Mouse (Mus musculus) forebrain, embryonic 12.5 days (tissue): Measurements from ENCODE around the gene Rap1gap. TPM values are rescaled to one million over a fixed set of nuclear protein-coding genes. Genes with fewer than 3 reads are reported as not detected.

ENCODE experiments used
- ATAC-seq: fragments of 200-750 bp; cut with Nextera tagmentation; 2 replicates; pipeline ENCODE4 v1.8.0; 2017; ENCODE audit warnings: moderate TSS enrichment; ENCODE audit not compliant: low FRiP score
- H3K27ac ChIP-seq: fragments of 300-500 bp; sonication (generic); 2 replicates; pipeline ENCODE4 v1.5.1; 2016; ENCODE audit warnings: mild to moderate bottlenecking
- H3K27me3 ChIP-seq: fragments of 300-500 bp; sonication (generic); 2 replicates; pipeline ENCODE4 v1.6.1; 2016; ENCODE audit warnings: mild to moderate bottlenecking
- H3K36me3 ChIP-seq: fragments of 300-500 bp; sonication (generic); replicated peaks from 2 replicates; pipeline ENCODE4 v1.6.1; 2016; ENCODE audit warnings: mild to moderate bottlenecking
- H3K4me1 ChIP-seq: fragments of 300-500 bp; sonication (generic); 2 replicates; pipeline ENCODE4 v1.6.1; 2016
- H3K4me2 ChIP-seq: fragments of 300-500 bp; sonication (generic); 2 replicates; pipeline ENCODE4 v1.6.1; 2016; ENCODE audit warnings: mild to moderate bottlenecking, moderate library complexity
- H3K4me3 ChIP-seq: fragments of 300-500 bp; sonication (generic); replicated peaks from 2 replicates; pipeline ENCODE4 v1.5.1; 2016; ENCODE audit warnings: mild to moderate bottlenecking
- H3K9ac ChIP-seq: fragments of 300-500 bp; sonication (generic); 2 replicates; pipeline ENCODE4 v1.6.1; 2016; ENCODE audit warnings: mild to moderate bottlenecking
- H3K9me3 ChIP-seq: fragments of 300-500 bp; sonication (generic); 2 replicates; pipeline ENCODE4 v1.6.1; 2016
- WGBS: fragments of 180-500 bp; shearing (Covaris S2); methylation state at CpG from one replicate; pipeline ENCODE4 v1.1.7; 2016; 5-methylcytosine and 5-hydroxymethylcytosine counted together
- polyA plus RNA-seq: library from polyadenylated mRNA; unstranded; fragments of >200 nt; fragmentation: Nextera tagmentation; extraction: Ambion mirVana; gene quantifications from 2 replicates; pipeline ENCODE4 v1.2.1, GENCODE M21; 2016

Rap1gap gene
- 7.3 and 8.6 TPM in 2 replicates for polyA plus RNA-seq

DNA sequence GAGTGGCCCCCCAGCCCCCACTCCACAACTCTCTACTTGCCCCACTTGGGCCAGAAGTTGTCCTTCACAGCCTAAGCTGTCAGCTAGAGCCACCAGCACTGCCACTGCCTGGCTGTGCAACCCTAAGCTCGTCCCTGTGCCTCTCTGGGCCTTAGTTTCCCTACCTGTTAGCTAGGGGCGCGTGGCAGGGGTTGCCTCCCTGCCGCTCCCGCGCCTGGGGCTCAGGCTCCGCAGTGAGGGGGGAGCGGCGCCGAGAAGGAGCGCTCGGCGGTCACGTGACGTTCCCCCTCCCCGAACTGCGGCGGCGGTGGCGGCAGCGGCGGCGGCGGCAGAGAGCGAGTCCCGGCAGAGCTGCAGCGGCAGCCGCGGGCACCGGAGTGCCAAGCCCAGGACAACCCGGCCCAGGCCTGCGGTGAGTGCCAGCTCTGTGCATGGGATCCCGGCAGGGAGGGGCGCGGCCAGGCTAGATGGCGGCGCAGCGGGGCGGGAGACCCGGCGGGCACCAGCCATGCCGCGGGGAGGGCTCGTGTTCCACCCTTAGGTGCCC is at the start of gene Rap1gap:
TSS of gene Rap1gap (plus strand) at position 294 of the 547 bp plus-strand sequence.
- under 1% methylated on average over 43 of the region's 44 CpGs for WGBS
- H3K36me3 ChIP-seq: no peaks in the 10 kb centered on the region

DNA sequence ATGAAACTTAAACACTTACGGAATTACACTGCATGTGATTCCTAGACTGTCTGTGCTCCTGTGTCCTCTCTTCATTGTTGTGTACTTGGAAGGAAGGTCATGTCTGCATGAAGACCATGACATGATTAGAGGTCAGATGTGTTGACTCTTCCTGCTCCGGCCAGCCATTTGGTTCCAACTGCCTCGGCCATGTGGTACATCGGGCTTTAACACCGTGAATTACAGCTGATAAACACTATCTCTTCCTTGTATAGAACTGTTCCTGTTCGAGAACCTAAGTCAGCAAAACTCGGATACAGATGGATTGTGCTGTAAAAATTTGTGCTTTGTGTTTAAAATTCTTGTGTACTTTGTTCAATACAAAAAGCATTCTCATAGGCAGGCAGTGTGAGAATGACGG is 41.7 kb upstream of the Rap1gap start:
- no peaks in the 10 kb centered on the region for H3K9me3 ChIP-seq
- no peak overlapping the region for H3K4me2 ChIP-seq
- no peak overlapping the region for H3K27ac ChIP-seq
- H3K27me3 ChIP-seq: no peaks in the 10 kb centered on the region
- H3K4me1 ChIP-seq: no peaks in the 10 kb centered on the region
- no peak overlapping the region for H3K4me3 ChIP-seq
- H3K36me3 ChIP-seq: peaks cover 82% of the 10 kb centered on the region
- ATAC-seq: no peak
- no peak overlapping the region for H3K9ac ChIP-seq
- 95% methylated on average over 8 of the region's 8 CpGs for WGBS

More for the DNA sequence above, at the start of gene Rap1gap:
- peaks cover 37% of the 10 kb centered on the region for H3K27me3 ChIP-seq
- H3K4me3 ChIP-seq: peak within 1 kb of the TSS; percentile 52
- peak within 1 kb of the TSS; percentile 87 for H3K4me2 ChIP-seq
- no peak within 1 kb of the TSS for H3K27ac ChIP-seq
- peak within 1 kb of the TSS; percentile 65 for H3K9ac ChIP-seq
- peaks cover 48% of the 10 kb centered on the region for H3K4me1 ChIP-seq
- ATAC-seq: peak; percentile 63
- H3K9me3 ChIP-seq: no peaks in the 10 kb centered on the region

DNA sequence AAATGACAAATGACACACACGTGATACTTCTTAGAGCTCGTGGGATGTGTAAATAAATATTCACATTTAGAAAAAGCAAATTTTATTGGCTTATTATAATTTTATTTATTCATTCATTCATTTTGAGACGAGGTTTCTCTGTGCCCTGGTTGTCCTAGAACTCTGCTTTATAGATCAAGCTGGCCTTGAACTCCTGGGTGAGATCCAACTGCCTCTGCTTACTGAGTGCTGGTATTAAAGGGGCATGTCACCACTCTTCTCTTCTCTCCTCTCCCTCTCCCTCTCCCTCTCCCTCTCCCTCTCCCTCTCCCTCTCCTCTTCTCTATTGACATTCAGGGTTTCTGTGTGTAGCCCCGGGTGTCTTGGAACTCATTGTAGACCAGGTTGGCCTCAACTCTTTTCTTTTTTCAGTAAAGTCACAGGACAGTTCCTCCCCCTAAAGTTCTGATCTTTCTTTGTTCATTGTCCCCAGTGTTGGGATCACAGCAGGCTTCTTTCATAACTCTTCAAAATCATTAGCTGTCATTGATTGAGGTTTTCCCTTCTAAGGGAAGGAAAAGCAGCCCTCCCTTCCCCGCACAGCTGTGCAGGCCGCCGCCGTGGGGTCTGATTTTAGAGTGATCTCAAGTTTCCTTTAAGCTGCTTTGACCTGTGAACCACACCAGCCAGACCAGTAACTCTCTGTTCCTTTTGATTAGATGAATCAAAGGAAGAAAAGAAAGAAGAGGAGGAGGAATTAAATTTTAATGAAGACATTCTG is 36.9 kb upstream of the Rap1gap start:
- H3K27me3 ChIP-seq: no peaks in the 10 kb centered on the region
- H3K4me1 ChIP-seq: no peaks in the 10 kb centered on the region
- WGBS: 37% methylated on average over 8 of the region's 8 CpGs
- peaks cover 80% of the 10 kb centered on the region for H3K36me3 ChIP-seq
- H3K9me3 ChIP-seq: no peaks in the 10 kb centered on the region
- 0 out of 2 replicates have a peak overlapping the region, but pooled peaks have one; percentile 19 for H3K27ac ChIP-seq
- no peak overlapping the region for H3K4me3 ChIP-seq
- H3K9ac ChIP-seq: no peak overlapping the region
- no peak for ATAC-seq
- H3K4me2 ChIP-seq: no peak overlapping the region

DNA sequence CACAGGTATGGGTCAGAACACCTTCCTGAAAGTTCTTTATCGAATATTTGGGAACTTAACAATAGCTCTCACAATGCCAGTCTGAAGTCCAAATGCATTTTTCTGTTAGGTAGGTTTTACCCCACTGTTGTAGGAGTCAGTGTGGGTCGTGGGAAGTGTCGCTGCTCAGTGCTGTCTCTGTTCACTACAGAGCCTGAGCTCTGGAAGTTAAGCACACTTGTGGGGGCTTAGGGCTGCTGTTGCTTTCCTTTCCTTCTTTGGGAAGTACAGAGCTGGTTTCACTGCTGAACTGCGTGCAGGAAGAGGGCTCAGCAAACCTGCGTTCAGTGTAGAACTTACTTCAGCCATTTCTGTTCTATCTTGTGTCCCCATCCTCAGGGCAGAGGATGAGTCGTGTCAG is 36.1 kb upstream of the Rap1gap start:
- Histone ChIP-seq H3K9ac (no peak overlapping the region), H3K27me3 (no peaks in the 10 kb centered on the region), H3K9me3 (no peaks in the 10 kb centered on the region), H3K4me2 (no peak overlapping the region), H3K4me1 (no peaks in the 10 kb centered on the region), H3K27ac (no peak overlapping the region), H3K36me3 (peaks cover 80% of the 10 kb centered on the region), H3K4me3 (no peak overlapping the region)
- ATAC-seq: no peak
- 67% methylated on average over 6 of the region's 6 CpGs for WGBS

DNA sequence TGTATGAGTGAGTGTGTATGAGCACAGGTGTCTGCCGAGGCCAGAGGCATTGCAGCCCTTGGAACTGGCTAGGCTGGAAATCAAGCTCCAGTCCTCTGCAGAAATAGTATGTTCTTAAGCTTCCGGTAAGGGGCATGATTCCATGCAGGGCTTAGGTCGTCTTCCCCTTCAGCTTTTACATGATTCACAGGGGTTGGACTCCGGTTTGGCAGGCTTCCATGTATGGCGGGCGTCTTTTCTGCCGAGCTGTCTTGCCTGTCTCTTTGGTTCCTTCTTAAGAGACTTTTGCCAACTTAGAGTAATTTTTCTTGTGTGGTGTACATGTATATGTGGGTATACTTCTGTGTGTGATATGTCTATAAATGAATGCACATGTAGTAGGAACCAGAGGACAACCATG is 35.2 kb upstream of the Rap1gap start:
- 91% methylated on average over 7 of the region's 7 CpGs for WGBS
- H3K36me3 ChIP-seq: peaks cover 79% of the 10 kb centered on the region
- no peak for ATAC-seq

DNA sequence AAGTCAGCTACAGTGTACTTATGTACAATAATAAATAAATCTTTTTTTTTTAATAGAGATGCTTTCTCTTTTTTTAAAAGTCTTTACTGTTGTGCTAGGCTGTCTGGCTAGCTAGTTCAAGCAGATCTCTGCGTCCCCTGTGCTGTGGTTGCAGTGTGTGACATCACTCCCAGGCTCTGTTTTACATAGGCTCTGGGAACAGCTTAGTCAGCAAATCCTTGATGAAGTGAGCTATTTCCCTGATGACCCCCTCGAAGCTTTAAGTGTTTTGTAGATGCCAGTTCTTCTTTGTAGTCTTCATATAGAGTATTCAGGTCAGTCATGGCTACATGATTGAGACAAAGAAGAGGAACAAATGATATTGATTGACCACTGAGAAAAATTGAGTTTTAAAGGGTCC is 34.4 kb upstream of the Rap1gap start:
- H3K9me3 ChIP-seq: no peaks in the 10 kb centered on the region
- no peak overlapping the region for H3K9ac ChIP-seq
- no peak overlapping the region for H3K4me3 ChIP-seq
- no peak overlapping the region for H3K27ac ChIP-seq
- H3K4me2 ChIP-seq: no peak overlapping the region
- WGBS: 79% methylated on average over 2 of the region's 2 CpGs
- H3K36me3 ChIP-seq: peaks cover 79% of the 10 kb centered on the region
- no peaks in the 10 kb centered on the region for H3K4me1 ChIP-seq
- H3K27me3 ChIP-seq: no peaks in the 10 kb centered on the region
- no peak for ATAC-seq

More for the DNA sequence above, 35.2 kb upstream of the Rap1gap start:
- Histone ChIP-seq H3K4me2 (no peak overlapping the region), H3K9me3 (no peaks in the 10 kb centered on the region), H3K27me3 (no peaks in the 10 kb centered on the region), H3K27ac (no peak overlapping the region), H3K4me3 (no peak overlapping the region), H3K4me1 (no peaks in the 10 kb centered on the region), H3K9ac (no peak overlapping the region)

DNA sequence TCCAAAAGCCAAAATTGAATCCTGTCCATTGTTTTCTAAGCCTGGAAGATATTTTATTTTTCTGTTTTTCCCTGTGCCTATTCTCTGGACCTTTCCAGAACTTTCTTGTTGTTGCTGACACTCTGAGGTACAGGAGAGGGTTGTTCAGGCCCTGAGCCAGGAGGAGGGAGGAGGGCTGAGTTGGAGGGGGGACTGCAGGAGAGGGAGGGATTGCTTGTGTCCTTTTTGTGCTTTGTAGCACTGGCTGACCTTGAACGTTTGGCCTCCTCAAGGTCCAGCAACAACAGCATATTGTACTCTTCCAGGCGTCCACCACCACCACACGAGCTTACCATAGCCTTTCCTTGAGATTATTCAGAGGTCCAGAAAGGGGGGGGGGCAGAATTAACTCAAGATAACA is 32.9 kb upstream of the Rap1gap start:
- Histone ChIP-seq H3K4me1 (no peaks in the 10 kb centered on the region), H3K27me3 (no peaks in the 10 kb centered on the region), H3K4me2 (no peak overlapping the region), H3K4me3 (no peak overlapping the region), H3K36me3 (peaks cover 86% of the 10 kb centered on the region), H3K9me3 (no peaks in the 10 kb centered on the region), H3K27ac (no peak overlapping the region), H3K9ac (no peak overlapping the region)
- 75% methylated on average over 3 of the region's 3 CpGs for WGBS
- ATAC-seq: no peak

DNA sequence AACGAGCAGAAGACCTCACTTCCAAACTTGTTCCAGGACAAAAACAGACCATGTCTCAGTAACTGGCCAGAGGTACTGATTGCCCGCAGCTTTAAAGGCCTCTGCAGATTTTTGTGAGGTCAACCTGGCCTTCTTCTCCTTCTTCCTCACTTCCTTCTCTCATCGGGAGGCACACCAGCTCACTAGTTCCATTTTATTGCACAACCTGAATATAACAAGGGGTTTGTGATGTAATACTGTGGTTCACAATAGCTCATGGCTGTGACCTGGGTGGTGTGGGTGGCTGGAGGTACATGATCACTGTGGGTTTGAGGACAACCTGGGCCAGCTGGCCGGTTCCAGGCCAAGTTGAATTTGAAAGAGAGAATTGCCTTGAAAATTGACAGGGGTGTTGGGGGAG is 31.1 kb upstream of the Rap1gap start:
- Histone ChIP-seq H3K4me1 (no peaks in the 10 kb centered on the region), H3K36me3 (peaks cover 94% of the 10 kb centered on the region), H3K4me2 (no peak overlapping the region), H3K9me3 (no peaks in the 10 kb centered on the region), H3K27me3 (no peaks in the 10 kb centered on the region), H3K27ac (no peak overlapping the region), H3K9ac (no peak overlapping the region), H3K4me3 (no peak overlapping the region)
- WGBS: 93% methylated on average over 4 of the region's 4 CpGs
- ATAC-seq: no peak

DNA sequence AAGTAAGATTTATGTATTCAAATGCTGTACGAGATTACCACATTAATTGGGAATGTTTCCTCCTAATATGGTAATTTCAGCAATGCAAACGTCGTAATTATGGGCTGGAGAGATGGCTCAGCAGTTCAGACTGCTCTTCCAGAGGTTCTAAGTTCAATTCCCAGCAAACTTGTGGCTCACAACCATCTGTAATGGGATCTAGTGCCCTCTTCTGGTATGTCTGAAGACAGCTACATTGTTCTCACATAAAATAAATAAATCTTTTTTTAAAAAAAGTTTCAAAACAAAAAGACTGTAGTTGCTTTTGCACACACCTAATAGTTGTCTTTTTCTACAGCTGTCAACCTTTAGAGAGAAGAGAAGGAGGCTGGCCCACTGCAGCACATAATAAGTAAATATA is 27.9 kb upstream of the Rap1gap start:
- Histone ChIP-seq H3K4me1 (no peaks in the 10 kb centered on the region), H3K9me3 (no peaks in the 10 kb centered on the region), H3K27me3 (no peaks in the 10 kb centered on the region), H3K9ac (no peak overlapping the region), H3K27ac (no peak overlapping the region), H3K4me3 (no peak overlapping the region), H3K36me3 (peaks cover 96% of the 10 kb centered on the region), H3K4me2 (no peak overlapping the region)
- WGBS: 87% methylated on average over 3 of the region's 3 CpGs
- no peak for ATAC-seq

DNA sequence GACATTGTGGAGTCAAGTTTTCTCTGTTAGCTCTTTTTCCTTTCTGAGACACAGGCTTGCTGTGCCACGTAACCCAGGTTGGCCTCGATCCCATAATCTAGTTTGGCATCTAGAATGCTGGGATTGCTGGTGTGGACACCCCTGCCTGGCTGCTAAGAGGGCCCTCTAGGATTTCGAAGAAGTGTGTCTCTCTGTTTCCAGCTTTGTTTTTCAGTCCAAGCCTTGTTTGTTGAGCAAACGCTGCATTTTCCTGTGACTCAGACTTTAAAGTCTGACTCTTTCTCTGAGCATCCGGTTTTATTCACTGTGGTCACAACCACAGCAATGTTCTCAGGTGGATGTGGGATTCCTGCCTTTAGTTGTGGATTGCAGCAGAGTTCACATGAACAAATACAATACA is 23.0 kb upstream of the Rap1gap start:
- Histone ChIP-seq H3K4me3 (no peak overlapping the region), H3K9me3 (no peaks in the 10 kb centered on the region), H3K4me1 (no peaks in the 10 kb centered on the region), H3K27me3 (no peaks in the 10 kb centered on the region), H3K9ac (no peak overlapping the region), H3K4me2 (no peak overlapping the region), H3K36me3 (peaks cover 78% of the 10 kb centered on the region), H3K27ac (no peak overlapping the region)
- ATAC-seq: no peak
- 65% methylated on average over 5 of the region's 5 CpGs for WGBS

DNA sequence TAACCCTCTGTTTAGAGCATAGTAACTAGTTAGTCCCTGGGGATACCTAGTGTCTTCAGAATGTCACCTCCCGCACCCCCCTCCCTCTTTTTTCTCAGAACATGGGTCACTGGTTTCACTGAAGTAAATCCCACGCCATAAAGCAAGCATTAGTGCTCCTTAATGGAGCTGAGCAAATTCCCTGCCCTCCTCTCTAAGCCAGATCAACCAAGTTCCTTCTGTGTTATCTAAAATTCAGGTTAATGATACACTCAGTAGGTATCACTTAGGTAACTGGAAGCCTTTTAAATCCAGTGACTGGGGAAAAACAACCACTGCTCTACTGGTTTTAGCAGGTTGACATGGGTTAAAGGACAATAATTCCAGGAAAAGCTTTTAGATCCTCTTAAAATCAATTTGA is 22.4 kb upstream of the Rap1gap start:
- Histone ChIP-seq H3K4me1 (no peaks in the 10 kb centered on the region), H3K4me2 (no peak overlapping the region), H3K9me3 (no peaks in the 10 kb centered on the region), H3K27me3 (no peaks in the 10 kb centered on the region), H3K27ac (no peak overlapping the region), H3K9ac (no peak overlapping the region), H3K4me3 (no peak overlapping the region), H3K36me3 (peaks cover 77% of the 10 kb centered on the region)
- no peak for ATAC-seq
- WGBS: 35% methylated on average over 2 of the region's 2 CpGs

DNA sequence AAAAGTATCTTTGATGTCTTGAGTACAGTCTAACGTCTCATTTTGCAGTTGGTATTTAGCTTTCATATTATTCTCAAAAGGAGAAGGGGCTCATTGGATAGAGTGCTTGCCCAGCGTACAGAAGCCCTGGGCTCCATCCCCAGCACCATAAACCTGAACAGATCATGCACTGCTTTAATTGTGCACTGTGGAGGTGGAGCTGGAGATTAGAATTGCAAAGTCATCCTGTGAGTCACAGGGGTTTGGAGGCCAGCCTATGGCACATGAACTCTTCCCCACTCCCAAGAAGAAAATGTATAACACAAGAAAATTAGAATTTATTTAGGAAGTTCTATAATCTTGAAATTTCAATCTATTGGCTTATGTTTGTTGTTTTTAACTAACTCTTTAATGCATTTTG is 21.1 kb upstream of the Rap1gap start:
- 78% methylated on average over 2 of the region's 2 CpGs for WGBS
- Histone ChIP-seq H3K27ac (no peak overlapping the region), H3K27me3 (no peaks in the 10 kb centered on the region), H3K4me3 (no peak overlapping the region), H3K9me3 (no peaks in the 10 kb centered on the region), H3K36me3 (peaks cover 76% of the 10 kb centered on the region), H3K4me2 (no peak overlapping the region), H3K4me1 (no peaks in the 10 kb centered on the region), H3K9ac (no peak overlapping the region)
- no peak for ATAC-seq

DNA sequence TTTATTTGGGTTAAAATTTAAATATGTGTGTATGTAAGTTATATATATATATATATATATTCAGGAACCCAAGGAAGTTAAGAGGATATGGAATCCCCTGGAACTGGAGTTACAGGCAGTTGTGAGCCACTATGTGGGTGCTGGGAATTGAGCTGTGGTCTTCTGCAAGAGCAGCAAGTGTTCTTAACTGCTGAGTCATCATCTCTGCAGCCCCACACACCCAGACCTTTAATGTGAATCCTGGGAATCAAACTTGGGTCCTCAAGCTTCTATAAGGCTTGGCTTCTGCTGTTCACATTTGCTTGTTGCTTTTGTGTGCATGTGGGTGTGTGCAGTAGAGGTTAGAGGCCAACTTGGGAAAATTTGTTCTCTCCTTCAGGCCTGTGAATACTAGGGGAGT is 18.3 kb upstream of the Rap1gap start:
- H3K36me3 ChIP-seq: peaks cover 77% of the 10 kb centered on the region
- no peak overlapping the region for H3K4me3 ChIP-seq
- no peak overlapping the region for H3K9ac ChIP-seq
- H3K9me3 ChIP-seq: no peaks in the 10 kb centered on the region
- no peaks in the 10 kb centered on the region for H3K27me3 ChIP-seq
- no peak overlapping the region for H3K27ac ChIP-seq
- H3K4me1 ChIP-seq: no peaks in the 10 kb centered on the region
- no peak for ATAC-seq
- H3K4me2 ChIP-seq: no peak overlapping the region
